Mouse (Mus musculus) thymus, postnatal 36 days (tissue): Measurements from ENCODE around the gene Prop1.

Source experiments
- DNase-seq, 2 experiments: peaks; one replicate each; pipeline ENCODE4 v3.0.0; 2022; ENCODE audit warnings: mixed read lengths in 2 of 2

Gene Prop1

DNA sequence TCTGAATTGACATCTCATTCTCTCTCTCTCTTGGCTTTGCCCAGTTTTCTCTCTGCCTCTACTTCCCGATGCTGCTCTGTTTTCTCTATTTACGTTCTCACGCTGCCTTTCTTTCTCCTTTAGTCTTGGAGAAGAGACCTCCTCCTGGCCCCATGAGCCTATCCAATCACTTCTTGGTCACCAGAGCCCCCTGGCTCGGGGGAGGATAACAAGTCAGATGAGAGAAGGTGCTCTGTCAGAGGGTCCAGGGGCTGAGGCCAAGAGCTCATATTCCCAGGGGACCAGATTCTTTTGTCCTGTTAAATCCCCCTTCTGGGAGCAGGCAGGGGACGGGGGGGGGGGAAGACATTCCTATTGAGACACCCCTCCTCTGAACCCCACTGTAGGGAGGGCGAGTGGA lies at the start of gene Prop1:
TSS of gene Prop1 (minus strand) at position 101 of the 400 bp plus-strand sequence.
- DNase-seq: no peak

DNA sequence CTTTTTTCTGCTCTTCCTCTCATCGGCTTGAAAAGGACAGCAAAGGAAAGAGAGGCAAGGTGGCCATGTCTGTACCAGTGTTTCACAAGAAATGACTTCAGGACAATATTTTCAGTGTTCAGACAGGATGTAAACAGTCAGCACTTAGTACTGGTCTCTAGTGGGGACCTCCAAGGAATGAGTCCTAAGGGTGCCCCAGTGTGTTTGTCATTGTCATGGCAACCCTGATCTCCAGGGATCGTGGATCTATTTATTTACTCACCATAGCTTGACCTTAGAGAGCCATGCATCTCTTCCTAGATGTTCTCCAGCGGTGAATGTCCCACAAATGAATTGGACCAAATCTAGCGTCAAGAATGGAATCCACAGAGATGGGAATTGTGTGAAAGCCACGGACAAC lies 49.7 kb upstream of the Prop1 start, which contains the start of gene Olfr51:
TSS of gene Olfr51 (plus strand) at position 301 of the 400 bp plus-strand sequence.
- DNase-seq: no peak

DNA sequence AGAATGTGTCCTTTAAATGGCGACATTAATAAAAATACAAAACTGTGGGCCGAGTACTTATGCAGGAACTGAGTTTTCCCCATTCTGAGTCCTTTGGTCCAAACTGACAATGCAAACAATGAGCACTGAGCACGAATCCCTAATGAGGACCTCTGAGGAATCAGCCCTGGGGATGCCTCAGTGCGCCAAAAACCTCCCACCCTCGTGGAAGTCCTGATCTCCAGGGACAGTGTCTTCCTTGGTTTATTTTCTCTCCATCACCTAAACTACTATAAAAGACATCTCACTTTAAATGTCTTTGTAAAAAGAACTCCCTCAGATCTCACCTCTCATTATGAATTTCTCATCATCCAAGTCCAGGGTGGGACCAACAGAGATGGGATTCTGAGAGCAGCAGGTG lies 28.1 kb upstream of the Prop1 start, which contains the start of gene Olfr1377:
TSS of gene Olfr1377 (plus strand) at position 301 of the 400 bp plus-strand sequence.
- DNase-seq: no peak

DNA sequence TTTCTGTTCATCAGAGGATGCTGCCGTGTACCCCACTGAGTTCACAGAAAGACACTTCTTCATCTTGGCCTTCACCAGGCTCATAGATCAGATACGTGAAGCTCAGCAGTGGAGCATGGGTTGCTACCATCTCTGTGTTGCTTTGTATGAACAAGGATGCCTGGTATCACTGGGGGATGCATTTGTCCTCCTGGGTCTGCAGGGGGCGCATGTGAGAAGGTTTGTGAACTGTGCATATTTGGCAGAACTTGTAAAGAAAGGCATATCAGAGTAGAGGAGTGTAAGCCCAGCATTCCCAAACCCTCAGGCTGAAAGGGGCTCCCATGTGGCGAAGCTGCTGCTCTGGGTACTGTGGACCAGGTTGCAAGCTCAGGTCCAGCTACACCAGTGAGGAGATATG lies 23.7 kb upstream of the Prop1 start:
- no peak for DNase-seq

DNA sequence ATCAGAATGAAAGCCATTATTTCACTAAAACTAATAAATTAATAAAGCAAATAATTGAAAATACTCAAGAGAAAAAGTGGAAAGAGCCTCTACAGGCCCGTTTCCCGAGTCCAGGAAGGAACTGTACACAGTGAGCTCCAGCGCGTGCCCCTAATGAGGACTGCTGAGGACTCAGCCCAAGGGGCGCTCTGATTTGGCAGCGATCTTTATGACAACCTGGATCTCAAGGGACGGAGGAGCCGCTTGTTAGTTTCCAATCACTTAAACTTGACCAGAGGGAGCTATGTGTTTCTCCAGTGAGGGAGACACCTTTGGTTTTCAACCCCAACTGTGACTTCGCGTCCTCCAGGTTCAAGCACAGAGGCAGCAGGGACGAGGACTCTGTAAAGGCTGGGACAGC lies 12.7 kb upstream of the Prop1 start, which contains the start of gene Olfr1378:
TSS of gene Olfr1378 (plus strand) at position 301 of the 400 bp plus-strand sequence.
- no peak for DNase-seq

DNA sequence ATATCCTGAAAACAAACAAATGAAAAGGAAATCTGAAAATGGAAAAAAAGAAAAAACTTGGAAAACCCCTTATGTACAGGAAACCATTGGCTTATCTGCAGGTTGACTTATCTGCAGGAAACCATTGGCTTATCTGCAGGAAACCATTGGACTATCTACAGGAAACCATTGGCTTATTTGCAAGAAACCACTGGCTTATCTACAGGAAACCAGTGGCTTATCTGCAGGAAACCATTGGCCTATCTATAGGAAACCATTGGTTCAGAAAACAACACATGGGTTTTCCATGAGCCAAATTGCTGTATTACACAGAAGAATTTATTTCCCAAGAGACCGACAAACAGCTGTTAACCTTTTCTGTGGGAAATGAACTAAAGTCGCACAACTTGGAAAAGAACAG lies 11.3 kb upstream of the Prop1 start:
- no peak for DNase-seq

DNA sequence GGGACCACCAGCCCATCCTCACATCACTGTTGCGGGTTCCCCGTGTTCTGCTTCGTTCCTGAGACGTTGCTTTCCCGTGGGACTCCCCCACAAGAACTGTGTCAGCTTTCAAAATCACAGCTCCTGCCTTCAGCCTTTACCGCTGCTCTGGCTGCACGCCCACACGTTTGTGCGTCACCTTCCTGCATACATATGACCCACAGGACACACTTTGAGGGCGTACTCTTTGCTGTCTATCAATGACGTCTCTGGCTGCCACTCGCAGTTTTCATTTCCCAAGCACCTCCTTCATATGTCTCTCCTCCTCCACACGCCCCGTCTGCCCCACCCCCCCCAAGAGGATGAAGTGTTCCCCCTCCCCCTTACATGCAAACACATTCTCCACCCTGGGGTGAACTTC lies 1.3 kb downstream of the Prop1 start:
- no peak for DNase-seq

DNA sequence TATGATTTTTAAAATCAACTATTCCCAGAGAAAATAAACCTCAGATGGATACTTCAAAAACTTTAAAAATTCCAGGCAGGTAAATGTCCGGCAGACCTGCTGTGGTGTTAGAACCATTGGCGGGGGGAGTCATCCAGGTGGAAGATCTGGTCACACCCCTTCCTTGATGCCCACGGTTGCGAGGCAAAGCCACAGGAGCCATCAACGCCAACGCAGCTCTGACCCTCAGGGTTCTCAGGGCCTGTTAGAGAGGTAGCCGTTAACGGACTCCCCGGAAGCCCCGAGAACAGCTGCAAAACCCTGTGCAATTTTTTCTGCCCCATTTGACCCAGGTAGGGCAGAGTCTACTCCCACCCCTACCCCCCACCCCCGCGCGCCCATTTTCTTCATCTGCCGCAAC lies 10.1 kb downstream of the Prop1 start, which contains the start of gene 4933414I15Rik:
TSS of gene 4933414I15Rik (minus strand) at position 260 of the 400 bp plus-strand sequence.
- DNase-seq: no peak

DNA sequence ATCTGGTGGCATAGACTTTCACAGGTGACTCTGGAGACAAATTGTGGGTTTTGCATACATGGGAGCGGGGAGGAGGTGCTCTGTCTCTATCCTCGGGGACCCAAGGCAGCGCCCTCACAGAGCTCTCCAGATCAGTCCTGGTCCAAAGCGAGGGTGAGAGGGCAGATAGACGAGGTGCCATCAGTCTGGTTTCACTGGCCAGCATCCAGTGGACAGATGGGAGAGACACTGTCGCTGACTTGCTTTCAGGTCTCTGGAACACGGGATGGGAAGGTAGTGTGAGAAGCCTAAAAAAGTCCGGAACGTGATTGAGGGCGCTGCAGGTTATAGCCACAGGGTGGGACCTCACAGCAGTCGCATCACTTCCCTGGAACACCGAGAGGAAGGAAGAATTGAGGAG lies 11.2 kb downstream of the Prop1 start:
- DNase-seq: no peak

DNA sequence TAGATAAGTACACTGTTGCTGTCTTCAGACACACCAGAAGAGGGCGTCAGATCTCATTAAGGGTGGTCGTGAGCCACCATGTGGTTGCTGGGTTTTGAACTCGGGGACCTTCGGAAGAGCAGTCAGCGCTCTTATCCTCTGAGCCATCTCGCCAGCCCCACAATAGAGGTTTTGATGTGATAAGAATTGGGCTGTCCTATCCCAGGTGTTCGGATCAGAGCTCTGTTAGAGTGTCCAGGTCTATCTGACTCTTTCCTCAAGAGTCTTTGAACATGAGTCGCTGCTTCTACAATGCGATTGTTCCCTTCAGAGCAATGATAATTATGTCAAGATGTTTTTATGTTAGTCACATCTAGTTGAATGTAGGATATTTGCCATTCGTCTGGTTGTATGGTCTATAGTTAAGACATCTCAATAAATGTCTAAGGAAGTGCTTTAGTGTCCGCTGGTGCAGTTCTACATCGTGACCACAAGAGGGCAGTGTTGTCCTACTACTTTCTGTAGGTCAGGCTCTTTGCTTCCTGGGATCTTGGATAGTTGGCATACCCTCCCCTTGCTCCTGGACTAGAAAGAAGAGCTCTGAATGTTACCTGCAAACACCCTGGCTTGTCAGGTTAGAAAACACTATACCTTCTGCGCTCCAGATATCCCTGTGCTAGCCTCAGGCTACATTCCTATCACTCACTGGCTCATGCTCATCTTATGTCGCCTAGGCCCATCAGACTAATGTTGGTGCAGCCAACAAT lies 13.8 kb downstream of the Prop1 start:
- no peak for DNase-seq

DNA sequence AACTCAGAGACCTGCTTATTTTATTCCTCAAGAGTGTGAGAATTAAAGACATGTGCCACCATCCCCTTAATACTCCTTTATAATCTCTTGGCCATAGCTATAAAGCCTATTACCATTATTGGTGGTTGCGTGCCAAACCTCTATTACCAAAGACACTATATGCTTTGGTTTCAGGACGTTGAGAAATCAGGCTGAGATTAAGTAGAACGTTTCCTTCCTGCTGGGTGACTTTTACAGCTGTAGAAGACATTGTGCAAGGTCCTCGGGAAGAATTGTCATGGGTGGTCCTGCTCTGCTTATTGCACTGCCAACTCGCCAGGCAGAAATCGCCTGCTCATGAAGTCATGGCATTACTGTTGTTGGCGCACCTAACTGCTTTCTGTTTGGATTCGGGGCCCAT lies 15.1 kb downstream of the Prop1 start:
- DNase-seq: no peak

DNA sequence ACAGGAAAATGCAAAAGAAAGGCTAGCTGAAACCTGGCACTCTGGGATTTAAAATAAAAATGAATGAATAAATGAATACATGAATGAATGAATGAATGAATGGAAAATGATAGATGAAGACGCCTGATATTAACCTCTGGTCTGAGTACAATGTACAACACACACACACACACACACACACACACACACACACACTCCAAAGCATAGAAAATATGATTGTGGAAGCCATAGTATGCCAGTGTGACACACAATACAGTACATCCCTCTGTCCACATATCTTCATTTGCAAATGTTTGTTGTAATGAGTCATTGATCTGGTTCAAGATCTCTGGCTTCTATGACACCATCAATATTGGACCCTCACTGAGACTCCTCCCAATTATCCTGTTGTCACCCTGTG lies 21.5 kb downstream of the Prop1 start:
- no peak for DNase-seq

DNA sequence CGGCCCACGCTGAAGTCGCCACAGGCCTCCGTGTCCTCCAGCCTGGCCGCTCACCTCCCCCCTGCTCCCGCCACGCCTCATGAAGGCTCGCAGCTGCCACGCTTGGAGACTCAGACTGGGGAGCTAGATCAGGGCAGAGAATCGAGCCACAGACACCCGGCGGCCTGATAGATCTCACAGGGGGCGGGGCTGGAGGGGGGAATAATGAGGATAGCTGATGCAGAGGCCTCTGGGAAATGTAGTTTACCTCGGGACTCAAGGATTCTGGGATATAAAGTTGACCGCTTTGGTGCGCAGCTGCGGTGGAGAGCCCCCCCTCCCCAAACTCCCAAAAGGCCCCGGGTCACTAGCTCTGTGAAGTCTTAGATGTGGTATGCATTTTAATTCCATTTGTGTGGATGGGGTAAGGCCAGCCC lies 22.1 kb downstream of the Prop1 start, which contains the start of gene Zfp354b:
TSS of gene Zfp354b (minus strand) at position 183 of the 416 bp plus-strand sequence.
- peak; percentile 24 to 47 for DNase-seq

DNA sequence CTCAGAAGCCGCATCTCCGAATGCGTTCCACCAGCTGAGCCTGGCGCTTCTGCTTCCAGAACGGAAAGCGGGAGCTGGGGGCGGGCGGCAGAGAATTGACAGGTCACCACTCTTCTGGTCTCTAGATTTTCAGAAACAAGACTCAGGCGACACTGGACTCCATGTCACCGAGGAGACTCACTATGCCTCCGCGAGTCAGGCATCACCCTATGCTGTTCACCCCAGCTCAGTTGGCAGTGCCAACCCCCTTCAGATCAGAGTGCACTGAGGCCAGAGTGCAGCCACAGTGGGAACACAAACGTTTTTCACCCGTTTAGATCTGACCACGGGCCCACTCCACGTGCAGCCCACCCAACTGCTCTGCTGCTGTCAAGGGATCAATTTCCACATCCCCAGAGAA lies 22.5 kb downstream of the Prop1 start:
- DNase-seq: no peak

DNA sequence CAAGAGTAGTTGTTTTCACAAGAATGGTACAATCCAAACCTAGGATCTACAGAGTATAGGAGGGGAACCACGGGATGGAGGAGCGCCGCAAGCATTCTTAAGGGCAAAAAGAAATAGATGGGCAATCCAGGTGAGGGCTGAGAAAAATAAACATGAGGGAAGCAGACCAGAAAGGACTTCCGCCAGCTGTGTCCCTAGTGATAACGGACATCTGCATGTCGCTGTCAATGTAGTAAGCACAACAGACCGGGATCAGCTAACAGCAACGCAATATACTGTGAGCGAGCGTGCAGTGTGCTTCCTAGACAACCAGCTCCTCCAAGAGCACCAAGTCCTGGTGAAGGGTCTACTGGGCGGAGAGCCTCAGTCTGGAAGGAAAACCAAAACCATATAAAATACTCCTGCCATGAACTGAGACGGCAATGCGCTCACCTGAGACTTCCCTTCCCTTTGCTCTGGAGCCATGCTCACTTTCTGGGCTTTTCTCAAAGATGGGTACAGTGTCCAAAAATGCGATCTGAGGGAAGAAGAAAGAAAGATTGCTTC lies 23.0 kb downstream of the Prop1 start:
- no peak for DNase-seq

DNA sequence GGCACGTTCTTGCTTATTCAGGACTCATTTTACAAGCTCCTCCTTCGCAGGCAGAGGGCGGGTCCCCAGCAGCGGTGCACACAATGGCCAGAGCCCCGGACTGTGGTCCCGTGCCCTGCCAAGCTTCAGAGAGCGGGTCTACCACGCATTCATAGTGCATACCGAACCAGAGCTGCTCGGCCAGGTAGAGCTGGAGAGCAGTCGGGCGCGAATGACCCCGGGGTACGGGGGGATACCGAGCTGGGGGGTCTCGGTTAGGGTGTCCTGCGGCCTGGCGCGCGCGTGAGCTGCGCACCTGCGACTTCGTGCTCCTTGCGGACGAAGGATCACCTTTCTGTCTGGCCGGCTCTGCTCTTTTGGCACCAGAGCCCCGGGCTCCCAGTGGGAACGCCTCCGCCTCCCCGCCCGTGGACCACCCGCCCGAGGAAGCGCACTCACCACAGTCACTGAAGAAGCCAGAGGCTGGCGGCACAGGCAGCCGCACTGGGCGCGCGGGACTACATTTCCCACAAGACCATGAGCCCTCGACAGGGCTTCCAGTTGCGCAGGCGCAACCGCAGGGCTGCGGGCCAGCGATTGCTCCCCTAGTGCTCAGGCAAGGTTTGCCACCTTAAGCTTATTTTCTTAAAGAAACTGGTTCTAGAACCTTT lies 37.8 kb downstream of the Prop1 start, which contains the start of gene Zfp2:
TSS of gene Zfp2 (minus strand) at position 495 of the 650 bp plus-strand sequence.
- DNase-seq: peak; percentile 86 to 91

DNA sequence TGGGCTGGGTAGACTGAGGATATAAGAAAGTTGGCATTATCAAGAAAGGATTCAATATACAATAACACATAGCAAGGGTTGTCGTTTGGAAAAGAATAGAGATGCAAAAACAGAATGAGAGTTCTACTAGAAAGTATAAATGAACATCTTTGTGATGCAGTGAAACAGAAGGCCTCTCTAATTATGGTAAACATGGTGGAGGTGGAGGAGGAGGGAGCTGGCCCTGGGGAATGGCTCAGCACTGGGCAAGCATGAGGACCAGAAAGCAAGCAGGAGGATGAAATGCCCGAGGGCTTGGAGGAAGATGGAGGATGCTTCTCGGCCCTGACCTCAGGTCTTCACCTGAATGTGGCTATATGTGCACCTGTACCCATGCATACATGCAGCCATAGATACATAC lies 39.1 kb downstream of the Prop1 start:
- no peak for DNase-seq

DNA sequence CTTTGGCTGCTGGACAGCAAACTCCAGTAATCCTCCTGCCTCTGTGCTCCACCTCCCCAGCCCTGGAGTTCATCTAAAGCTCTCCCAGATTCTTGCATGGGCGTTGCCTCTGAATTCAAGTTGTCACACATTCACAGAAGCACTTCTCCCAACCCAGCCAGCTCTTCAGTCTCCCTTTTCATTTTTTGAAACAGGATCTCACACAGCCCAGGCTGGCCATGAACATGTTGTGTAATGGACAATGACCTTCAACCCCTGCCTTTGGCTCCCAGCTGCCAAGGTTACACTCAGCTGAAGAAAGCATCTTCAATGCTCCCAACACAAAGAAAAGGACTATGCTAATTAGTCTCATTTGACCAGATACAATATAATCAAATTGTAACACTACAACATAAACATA lies 40.3 kb downstream of the Prop1 start:
- no peak for DNase-seq

DNA sequence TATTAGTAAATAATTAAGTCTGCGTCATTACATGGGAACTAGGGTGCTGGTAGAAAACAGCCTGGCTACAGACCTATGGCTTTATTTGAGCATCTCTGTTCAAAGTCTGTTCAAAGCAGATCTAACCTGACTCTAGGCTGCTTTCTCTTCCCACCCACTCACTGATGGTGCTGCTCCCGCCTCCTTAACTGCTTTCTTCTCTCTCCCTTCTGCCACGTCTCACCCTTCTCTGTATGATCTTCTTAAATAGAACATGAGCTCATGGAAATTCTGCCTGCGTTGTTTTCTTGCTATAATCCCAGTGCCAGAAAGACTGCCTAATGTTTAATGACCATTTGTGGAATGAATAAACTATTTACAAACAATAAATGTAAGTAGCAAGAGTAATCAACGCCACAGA lies 45.4 kb downstream of the Prop1 start:
- no peak for DNase-seq
